Mouse (Mus musculus) 3134 (cell line): Measurements from ENCODE around the gene Ldb1.

ENCODE experiments used
- DNase-seq: peaks from one replicate; pipeline ENCODE4 v3.0.0-alpha.2; 2011; ENCODE audit warnings: low spot score; ENCODE audit not compliant: insufficient read length; ENCODE audit errors: extremely low read depth

Ldb1 gene

GRCm38 (mm10) chr19:46045696-46046311 lies 790 bp upstream of the Ldb1 start:
- no peak for DNase-seq

DNA sequence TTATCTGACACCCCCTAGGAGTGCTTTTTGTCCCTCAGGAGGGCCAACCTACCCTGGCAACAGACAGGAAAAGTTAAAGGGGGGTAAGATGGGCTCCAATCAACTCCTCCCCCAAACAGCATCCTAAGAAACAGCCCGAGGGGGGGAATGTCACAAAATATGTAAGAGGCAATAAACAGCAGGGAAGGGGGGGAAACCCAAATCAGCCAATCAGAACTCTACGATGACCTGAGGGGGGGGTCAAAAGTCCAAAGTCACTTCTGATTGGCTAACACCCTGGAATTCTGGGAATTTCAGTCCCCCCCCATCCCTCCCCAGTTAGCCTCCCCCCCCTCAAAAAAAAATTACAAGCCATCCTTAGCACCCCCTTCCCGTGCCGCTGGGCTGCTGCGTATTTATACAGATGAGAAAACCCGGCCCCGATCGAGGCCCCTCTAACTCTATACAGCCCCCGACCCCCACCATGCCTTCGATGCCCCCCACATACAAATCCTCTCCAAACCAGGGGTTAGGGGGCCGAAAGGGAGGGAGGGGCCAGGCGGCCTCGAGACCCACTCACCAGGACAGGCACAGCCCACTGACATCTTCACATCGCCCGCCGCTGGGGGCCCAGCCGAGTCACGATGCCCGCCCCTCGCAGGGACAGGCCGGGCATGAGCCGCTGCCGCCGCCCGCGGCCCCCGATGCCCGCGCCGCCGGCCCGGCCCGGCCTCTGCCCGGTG lies 582 bp downstream of the Ldb1 start, which contains the start of gene Pprc1:
TSS of gene Pprc1 (plus strand) at position 616 of the 722 bp plus-strand sequence.
- DNase-seq = peak; percentile 62

- no peak for DNase-seq
Observed at GRCm38 (mm10) chr19:46043380-46043779, 1.6 kb downstream of the Ldb1 start.

- DNase-seq = peak; percentile 31
Observed at GRCm38 (mm10) chr19:46042476-46043011, 2.5 kb downstream of the Ldb1 start.

- DNase-seq = peak; percentile 61
Observed at GRCm38 (mm10) chr19:46041933-46042475, 3.0 kb downstream of the Ldb1 start.

DNA sequence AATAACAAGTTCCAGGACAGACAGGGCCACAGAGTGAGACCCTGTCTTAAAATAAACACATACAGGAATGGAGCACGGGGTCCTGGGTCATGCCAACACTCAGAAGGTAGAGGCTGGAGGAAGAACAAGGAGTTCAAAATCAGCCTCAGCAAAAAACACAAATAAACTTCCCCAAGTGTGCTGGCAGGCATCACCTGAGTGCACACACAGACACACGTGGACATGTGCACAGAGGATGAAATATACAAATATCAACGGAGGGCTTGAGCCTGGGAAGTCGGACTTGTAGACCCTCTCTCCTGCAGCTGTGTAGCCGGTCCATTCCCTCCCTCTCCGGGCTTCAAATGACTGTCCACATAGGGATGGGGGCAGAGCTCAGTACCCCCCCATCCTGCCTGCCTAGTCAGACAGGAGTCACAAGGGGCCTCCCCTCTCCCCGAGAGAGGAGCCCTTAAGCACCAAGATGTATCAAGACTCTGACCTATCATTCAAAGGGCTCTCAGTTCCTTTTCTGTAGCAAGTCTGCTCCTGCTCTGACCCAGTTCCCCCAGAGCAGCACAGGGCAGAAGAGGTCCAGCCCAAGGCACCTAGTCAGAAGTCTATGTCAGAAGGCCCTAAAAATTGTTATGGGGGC lies 3.6 kb downstream of the Ldb1 start:
- DNase-seq = no peak

DNA sequence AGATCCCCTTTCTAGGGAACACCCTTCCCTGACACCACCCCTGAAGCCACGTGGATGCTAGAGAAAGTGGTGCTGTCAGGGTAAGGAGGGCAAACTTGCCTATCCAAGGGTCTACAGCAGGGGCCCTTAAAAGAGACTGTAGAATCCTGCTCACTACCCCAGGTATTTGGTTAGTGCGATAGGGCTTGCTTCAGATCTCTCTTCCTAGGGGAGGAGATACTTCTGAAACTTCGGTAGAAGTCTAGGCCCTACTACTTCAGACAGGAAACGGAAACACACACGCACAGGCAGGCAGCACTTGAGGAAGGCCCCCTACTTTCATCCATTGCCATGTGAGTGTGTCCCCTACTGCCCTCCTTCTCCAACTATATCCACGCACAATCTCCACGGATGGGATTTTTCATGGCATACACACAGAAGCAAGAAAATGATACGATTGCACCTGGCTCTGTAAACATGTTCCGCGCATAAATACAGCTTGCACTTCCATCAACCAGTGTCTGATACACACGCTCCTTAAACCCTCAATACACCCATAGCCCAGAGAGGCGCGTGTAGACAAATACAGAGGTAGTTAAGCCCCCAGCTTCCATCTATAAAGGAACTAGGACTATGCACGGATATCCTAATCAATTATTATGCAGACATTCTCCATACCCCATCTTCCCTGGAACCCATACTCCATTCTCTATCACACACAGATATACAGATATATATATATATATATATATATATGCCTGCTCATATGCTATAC lies 4.7 kb downstream of the Ldb1 start:
- DNase-seq = no peak

- DNase-seq = peak; percentile 87
Observed at GRCm38 (mm10) chr19:46039478-46039877, 5.5 kb downstream of the Ldb1 start.

DNA sequence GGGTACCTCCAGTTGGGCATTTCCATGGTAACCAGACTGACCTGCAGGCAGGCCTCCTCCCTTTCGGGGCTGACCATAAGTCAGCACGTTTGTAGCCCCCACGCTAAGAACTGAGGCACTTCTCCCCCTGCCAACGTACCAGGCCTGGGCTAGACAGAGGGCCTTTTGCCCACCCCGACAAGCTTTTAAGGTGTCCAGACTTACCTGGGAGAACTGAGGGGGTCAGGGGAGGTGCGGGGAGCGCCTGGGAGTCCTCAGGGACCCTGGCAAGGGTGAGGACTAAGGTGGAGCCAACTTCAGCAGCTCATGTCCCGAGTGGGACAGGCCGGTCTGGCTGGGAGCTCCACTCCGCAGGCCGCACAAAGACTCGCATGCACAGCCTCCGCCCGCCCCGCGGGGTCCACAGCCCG lies 6.2 kb downstream of the Ldb1 start:
- peak; percentile 56 for DNase-seq

DNA sequence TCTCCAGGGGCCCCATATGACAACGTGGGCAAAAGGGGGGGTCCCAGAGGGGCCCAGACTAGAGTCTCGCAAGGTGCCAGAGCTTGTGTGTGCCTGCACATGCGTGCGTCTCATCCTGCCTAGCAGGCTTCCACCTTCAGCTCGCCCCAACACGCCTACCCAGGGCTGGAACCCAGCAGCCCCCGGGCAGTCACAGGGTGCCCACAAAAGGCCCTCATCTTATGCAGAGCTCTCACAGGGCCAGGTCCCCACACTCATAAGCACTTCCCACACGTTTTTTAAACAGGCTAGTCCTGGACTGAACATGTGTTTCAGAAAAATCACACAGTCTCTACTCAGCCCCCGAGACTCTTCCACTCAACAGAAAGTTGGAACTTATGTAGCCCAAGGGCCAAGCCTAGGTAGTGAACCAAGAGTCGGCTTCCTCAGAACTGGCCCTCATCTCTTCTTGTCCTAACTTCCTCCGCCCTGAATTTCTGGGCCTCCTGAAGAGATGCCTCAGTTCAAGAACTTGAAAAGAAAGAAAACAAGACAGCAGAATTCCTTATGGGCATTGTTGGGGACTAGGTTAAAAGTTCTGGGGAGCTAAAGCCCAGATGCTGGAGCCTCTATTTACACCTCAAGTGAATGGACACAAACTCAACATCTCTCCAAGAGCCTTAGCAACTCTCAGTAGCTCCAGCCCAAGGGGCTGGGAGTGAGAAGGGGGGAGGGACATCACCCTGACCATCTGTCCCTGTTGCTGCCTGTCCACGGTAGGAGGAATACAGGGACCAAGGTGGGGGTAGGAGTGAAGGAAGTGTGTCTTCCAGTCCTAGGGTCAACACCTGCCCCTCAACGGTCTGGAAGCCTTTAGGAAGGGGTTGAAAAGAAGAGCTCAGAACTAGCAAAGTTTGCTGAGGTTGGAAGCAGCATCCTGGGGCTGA lies 6.8 kb downstream of the Ldb1 start:
- no peak for DNase-seq

- no peak for DNase-seq
Observed at GRCm38 (mm10) chr19:46037243-46037924, 7.6 kb downstream of the Ldb1 start.

- no peak for DNase-seq
Observed at GRCm38 (mm10) chr19:46036477-46037242, 8.4 kb downstream of the Ldb1 start.

- no peak for DNase-seq
Observed at GRCm38 (mm10) chr19:46035971-46036370, 9.0 kb downstream of the Ldb1 start.

- no peak for DNase-seq
Observed at GRCm38 (mm10) chr19:46033911-46034310, 11.1 kb downstream of the Ldb1 start.

- DNase-seq = no peak
Observed at GRCm38 (mm10) chr19:46032731-46033510, 12.1 kb downstream of the Ldb1 start.

GRCm38 (mm10) chr19:46031689-46032432 lies 13.2 kb downstream of the Ldb1 start:
- DNase-seq = no peak
